Mouse (Mus musculus): ENCODE results near the gene Sema7a. TPM values are rescaled to one million over a fixed set of nuclear protein-coding genes. Genes with fewer than 3 reads are reported as not detected.

Gene Sema7a
- total and polyA plus RNA-seq, 2 experiments from 2014 or later = 4.0 to 62.8 TPM

DNA sequence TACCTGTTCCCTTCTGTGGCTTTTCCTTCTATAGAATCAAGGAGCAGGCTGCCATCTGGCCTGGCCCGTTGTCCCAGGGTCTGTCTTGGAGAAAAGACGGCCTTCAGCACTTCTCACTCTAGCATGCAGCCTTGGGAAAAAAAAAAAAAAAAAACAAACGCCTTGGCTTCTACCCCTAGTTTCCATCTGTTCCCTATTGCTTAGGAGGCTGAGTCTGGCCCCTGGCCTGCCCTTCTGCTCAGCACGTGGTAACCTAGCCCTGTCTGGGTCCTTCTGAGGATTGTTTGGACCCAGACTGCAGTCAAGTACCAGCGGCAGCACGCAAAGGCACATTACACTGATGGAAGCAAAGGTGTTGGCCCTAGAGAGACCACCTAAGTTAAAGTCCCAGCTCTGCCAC is 2.3 kb upstream of the Sema7a start:
- no peak overlapping the region for H3K27ac ChIP-seq
- H3K27me3 ChIP-seq (ENCODE audit: insufficient read depth, low read length) = no peaks in the 10 kb centered on the region
- DNase-seq (ENCODE audit: low spot score) (no peak), ATAC-seq (no peak)
- H3K36me3 ChIP-seq (ENCODE audit: insufficient read depth, low read length) = no peaks in the 10 kb centered on the region
- no peak overlapping the region for H3K9ac ChIP-seq (replicated peaks; ENCODE audit: low read length)
- no peak for TF ChIP-seq CTCF (IDR thresholded peaks at IDR 0.05; ENCODE audit: low read depth)
- 44% methylated on average over 6 of the region's 6 CpGs for WGBS
- H3K9me3 ChIP-seq (ENCODE audit: low read length) = no peaks in the 10 kb centered on the region
- H3K4me1 ChIP-seq (ENCODE audit: insufficient read depth, low read length) = 0 out of 2 replicates have a peak, but pooled peaks cover 4% of the 10 kb centered on the region
- no peak overlapping the region for H3K4me3 ChIP-seq (ENCODE audit: low read length)
- H3K4me2 ChIP-seq (ENCODE audit: low read depth, low read length) = no peak overlapping the region

DNA sequence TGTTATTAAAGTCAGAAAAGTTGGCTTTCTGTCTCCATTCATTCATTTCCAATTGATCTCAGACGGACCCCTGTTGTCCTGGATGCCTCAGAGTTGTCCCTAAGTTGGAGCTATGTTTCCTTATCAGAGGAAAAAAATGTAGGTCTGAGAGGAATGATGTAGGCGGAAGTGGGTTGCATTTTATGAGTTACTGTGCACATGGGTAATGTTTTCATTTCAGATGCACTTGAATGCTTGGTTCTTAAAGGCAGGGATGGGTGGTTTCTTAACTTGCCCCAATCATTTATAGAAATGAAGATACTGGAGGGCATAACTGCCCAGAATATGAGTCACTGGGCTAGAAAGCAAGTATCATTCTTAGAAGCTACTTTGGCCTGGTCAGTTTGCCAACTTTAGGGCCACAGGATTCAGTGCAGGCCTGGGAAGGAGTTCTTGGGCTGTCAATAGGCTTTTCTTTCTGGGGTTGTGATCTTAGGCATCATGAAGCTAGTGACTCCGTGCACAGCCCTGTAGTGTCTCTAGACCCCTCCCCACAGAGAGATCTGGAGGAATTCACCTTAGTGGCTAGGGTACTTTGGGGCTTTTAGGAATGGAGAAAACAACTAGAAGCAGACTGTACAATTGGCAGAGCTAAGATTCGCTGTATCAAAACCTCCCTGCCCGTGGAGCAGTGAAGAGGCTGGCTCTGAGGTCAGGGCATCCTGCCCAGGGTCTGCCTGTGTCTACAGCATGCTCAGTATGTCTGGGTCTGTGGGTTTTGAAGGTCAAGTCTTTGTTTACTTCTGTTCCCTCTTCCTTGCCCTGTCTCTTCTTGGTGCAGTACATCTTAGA is 1.5 kb upstream of the Sema7a start:
- TF ChIP-seq CTCF (IDR thresholded peaks at IDR 0.05; ENCODE audit: low read depth) = no peak
- DNase-seq (ENCODE audit: low spot score) = no peak
- Histone ChIP-seq H3K4me3 (ENCODE audit: low read length) (no peak overlapping the region), H3K4me2 (ENCODE audit: low read depth, low read length) (peak overlapping the region; percentile 79; the same call in 1 of the 2 replicates), H3K9me3 (ENCODE audit: low read length) (no peaks in the 10 kb centered on the region), H3K27me3 (ENCODE audit: insufficient read depth, low read length) (no peaks in the 10 kb centered on the region), H3K27ac (peak overlapping the region; percentile 89), H3K4me1 (ENCODE audit: insufficient read depth, low read length) (0 out of 2 replicates have a peak, but pooled peaks cover 4% of the 10 kb centered on the region), H3K9ac (replicated peaks; ENCODE audit: low read length) (no peak overlapping the region), H3K36me3 (ENCODE audit: insufficient read depth, low read length) (no peaks in the 10 kb centered on the region)
- ATAC-seq = no peak
- WGBS = 57% methylated on average over 5 of the region's 5 CpGs

DNA sequence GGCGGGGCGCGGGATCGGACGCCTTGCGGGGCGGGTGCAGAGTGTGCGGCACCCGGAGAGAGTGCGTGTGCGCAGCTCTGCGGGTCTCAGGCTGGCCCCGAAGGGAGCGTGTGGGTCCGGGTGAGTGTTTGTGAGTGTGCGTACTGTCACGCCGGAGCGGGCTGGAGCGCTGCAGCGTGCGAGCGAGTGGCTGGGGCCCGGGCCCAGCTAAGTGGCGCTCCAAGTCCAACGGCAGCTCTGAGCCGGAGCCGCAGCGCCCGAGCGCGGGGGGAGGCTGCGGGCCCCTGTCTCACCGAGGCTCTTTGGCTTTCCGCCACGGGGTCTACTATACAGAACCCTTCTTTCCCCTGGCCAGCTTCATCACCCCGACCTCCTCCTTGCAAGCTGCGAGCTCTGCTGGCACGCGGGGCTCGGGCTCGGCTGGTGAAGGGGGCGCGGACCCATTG is 460 bp downstream of the Sema7a start:
- ATAC-seq (peak; percentile 68), DNase-seq (ENCODE audit: low spot score) (peak; percentile 77)

GRCm38 (mm10) chr9:57940861-57941638 is 1.1 kb downstream of the Sema7a start:
- Histone ChIP-seq H3K9me3 (ENCODE audit: low read length) (no peaks in the 10 kb centered on the region), H3K27me3 (ENCODE audit: insufficient read depth, low read length) (no peaks in the 10 kb centered on the region), H3K4me3 (ENCODE audit: low read length) (peak overlapping the region; percentile 85), H3K4me1 (ENCODE audit: insufficient read depth, low read length) (peaks cover 11% of the 10 kb centered on the region; the same call in 1 of the 2 replicates), H3K9ac (replicated peaks; ENCODE audit: low read length) (peak overlapping the region; percentile 88), H3K36me3 (ENCODE audit: insufficient read depth, low read length) (no peaks in the 10 kb centered on the region), H3K27ac (peak overlapping the region; percentile 89), H3K4me2 (ENCODE audit: low read depth, low read length) (peak overlapping the region; percentile 79)
- TF ChIP-seq CTCF (IDR thresholded peaks at IDR 0.05; ENCODE audit: low read depth) = peak; percentile 35
- 6% methylated on average over 28 of the region's 28 CpGs for WGBS
- ATAC-seq (peak; percentile 19), DNase-seq (ENCODE audit: low spot score) (peak; percentile 40)

More for the DNA sequence above, 460 bp downstream of the Sema7a start:
- peak overlapping the region; percentile 89 for H3K27ac ChIP-seq
- TF ChIP-seq CTCF (IDR thresholded peaks at IDR 0.05; ENCODE audit: low read depth) = no peak
- no peaks in the 10 kb centered on the region for H3K9me3 ChIP-seq (ENCODE audit: low read length)
- peak overlapping the region; percentile 85 for H3K4me3 ChIP-seq (ENCODE audit: low read length)
- no peaks in the 10 kb centered on the region for H3K27me3 ChIP-seq (ENCODE audit: insufficient read depth, low read length)
- H3K36me3 ChIP-seq (ENCODE audit: insufficient read depth, low read length) = no peaks in the 10 kb centered on the region
- peaks cover 7% of the 10 kb centered on the region; the same call in 1 of the 2 replicates for H3K4me1 ChIP-seq (ENCODE audit: insufficient read depth, low read length)
- H3K9ac ChIP-seq (replicated peaks; ENCODE audit: low read length) = peak overlapping the region; percentile 88
- H3K4me2 ChIP-seq (ENCODE audit: low read depth, low read length) = peak overlapping the region; percentile 79
- under 1% methylated on average over 33 of the region's 44 CpGs for WGBS

GRCm38 (mm10) chr9:57942039-57942438 is 2.1 kb downstream of the Sema7a start:
- Histone ChIP-seq H3K27ac (no peak overlapping the region), H3K4me2 (ENCODE audit: low read depth, low read length) (peak overlapping the region; percentile 79), H3K9ac (replicated peaks; ENCODE audit: low read length) (no peak overlapping the region; the same call in 1 of the 2 replicates), H3K27me3 (ENCODE audit: insufficient read depth, low read length) (no peaks in the 10 kb centered on the region), H3K9me3 (ENCODE audit: low read length) (no peaks in the 10 kb centered on the region), H3K4me3 (ENCODE audit: low read length) (peak overlapping the region; percentile 85), H3K36me3 (ENCODE audit: insufficient read depth, low read length) (no peaks in the 10 kb centered on the region), H3K4me1 (ENCODE audit: insufficient read depth, low read length) (peaks cover 15% of the 10 kb centered on the region; the same call in 1 of the 2 replicates)
- DNase-seq (ENCODE audit: low spot score) = peak; percentile 51
- WGBS = 42% methylated on average over 2 of the region's 2 CpGs
- 0 out of 2 replicates have a peak, but pooled peaks have one; percentile 22 for ATAC-seq
- TF ChIP-seq CTCF (IDR thresholded peaks at IDR 0.05; ENCODE audit: low read depth) = peak; percentile 15; the same call in 1 of the 2 replicates

GRCm38 (mm10) chr9:57943067-57943466 is 3.2 kb downstream of the Sema7a start:
- Histone ChIP-seq H3K36me3 (ENCODE audit: insufficient read depth, low read length) (no peaks in the 10 kb centered on the region), H3K4me1 (ENCODE audit: insufficient read depth, low read length) (peaks cover 20% of the 10 kb centered on the region; the same call in 1 of the 2 replicates), H3K9ac (replicated peaks; ENCODE audit: low read length) (no peak overlapping the region), H3K4me3 (ENCODE audit: low read length) (peak overlapping the region; percentile 85; the same call in 1 of the 2 replicates), H3K27me3 (ENCODE audit: insufficient read depth, low read length) (no peaks in the 10 kb centered on the region), H3K4me2 (ENCODE audit: low read depth, low read length) (peak overlapping the region; percentile 79), H3K27ac (no peak overlapping the region), H3K9me3 (ENCODE audit: low read length) (no peaks in the 10 kb centered on the region)
- DNase-seq (ENCODE audit: low spot score) (no peak), ATAC-seq (no peak)
- TF ChIP-seq CTCF (IDR thresholded peaks at IDR 0.05; ENCODE audit: low read depth) = no peak
- WGBS = 32% methylated on average over 2 of the region's 2 CpGs
